Mouse (Mus musculus) G1E (cell line): ENCODE measurements around the gene Gm20458. TPM values are rescaled to one million over a fixed set of nuclear protein-coding genes. Genes with fewer than 3 reads are reported as not detected.

Experiments
- ATAC-seq: 2 replicates; pipeline ENCODE4 v1.8.0; 2016; ENCODE audit warnings: mild to moderate bottlenecking; ENCODE audit not compliant: insufficient number of reproducible peaks, poor library complexity, low FRiP score, severe bottlenecking; ENCODE audit errors: extremely low read depth
- DNase-seq: peaks from one replicate; pipeline ENCODE4 v3.0.0; 2012; ENCODE audit warnings: low spot score
- H3K27me3 ChIP-seq: 2 replicates; pipeline ENCODE4 v1.6.1; 2012; ENCODE audit warnings: mild to moderate bottlenecking, low read length, inconsistent platforms; ENCODE audit not compliant: insufficient read depth
- H3K36me3 ChIP-seq: replicated peaks from 2 replicates; pipeline ENCODE3; 2012; ENCODE audit warnings: mild to moderate bottlenecking, inconsistent platforms
- H3K4me1 ChIP-seq: 2 replicates; pipeline ENCODE4 v1.6.1; 2012; ENCODE audit warnings: low read depth, low read length, inconsistent platforms, mixed read lengths; ENCODE audit not compliant: insufficient read depth
- H3K4me3 ChIP-seq: 2 replicates; pipeline ENCODE4 v1.5.1; 2012; ENCODE audit warnings: low read depth, mild to moderate bottlenecking, inconsistent platforms, low read length, moderate library complexity, mixed read lengths
- H3K9me3 ChIP-seq: replicated peaks from 2 replicates; pipeline ENCODE4 v1.6.1; 2012; ENCODE audit warnings: inconsistent platforms
- CTCF ChIP-seq: IDR thresholded peaks from 2 replicates; pipeline ENCODE4 v1.5.1; 2012; ENCODE audit warnings: low read depth, low read length, inconsistent platforms, mixed read lengths
- GATA1 ChIP-seq: IDR thresholded peaks from 2 replicates; pipeline ENCODE4 v1.6.1; 2012; ENCODE audit warnings: borderline replicate concordance, low read length, inconsistent platforms, mixed read lengths
- GATA2 ChIP-seq: IDR thresholded peaks from 2 replicates; pipeline ENCODE4 v1.6.1; 2012; ENCODE audit warnings: low read depth, low read length, inconsistent platforms, borderline replicate concordance
- POLR2AphosphoS5 ChIP-seq: IDR thresholded peaks from 2 replicates; pipeline ENCODE4 v1.6.1; 2012; ENCODE audit warnings: low read depth, low read length, inconsistent platforms; ENCODE audit not compliant: insufficient replicate concordance
- TAL1 ChIP-seq: conservative IDR thresholded peaks from 2 replicates; pipeline ENCODE4 v1.6.1; 2012; ENCODE audit warnings: low read depth, low read length, inconsistent platforms, mixed read lengths
- polyA plus RNA-seq: library from polyadenylated mRNA; stranded (reverse); fragments of >175 nt; gene quantifications from 2 replicates; pipeline ENCODE4 v1.2.3, GENCODE M21; 2012
- total RNA-seq, 2 experiments: library from RNA; stranded (forward) in 1 of 2; stranded (reverse) in 1 of 2; fragments of 200-1000 nt in 1 of 2; fragments of >200 nt in 1 of 2; fragmentation: Nextera tagmentation in 1 of 2; gene quantifications; 2 replicates each; pipeline ENCODE4 v1.2.3; 2014 to 2017

The Gm20458 gene
- total and polyA plus RNA-seq, 3 experiments: 5.5 to 13.4 TPM; not detected in 1

GRCm38 (mm10) chr2:164454846-164455245 lies 5.9 kb upstream of the Gm20458 start:
- no peaks in the 10 kb centered on the region for H3K9me3 ChIP-seq
- no peak overlapping the region for H3K4me3 ChIP-seq
- ATAC-seq (no peak), DNase-seq (no peak)
- H3K4me1 ChIP-seq: no peaks in the 10 kb centered on the region
- no peaks in the 10 kb centered on the region for H3K36me3 ChIP-seq
- TF ChIP-seq GATA2 (no peak), GATA1 (no peak), CTCF (no peak), TAL1 (no peak), POLR2AphosphoS5 (no peak)
- H3K27me3 ChIP-seq: peaks cover 20% of the 10 kb centered on the region

DNA sequence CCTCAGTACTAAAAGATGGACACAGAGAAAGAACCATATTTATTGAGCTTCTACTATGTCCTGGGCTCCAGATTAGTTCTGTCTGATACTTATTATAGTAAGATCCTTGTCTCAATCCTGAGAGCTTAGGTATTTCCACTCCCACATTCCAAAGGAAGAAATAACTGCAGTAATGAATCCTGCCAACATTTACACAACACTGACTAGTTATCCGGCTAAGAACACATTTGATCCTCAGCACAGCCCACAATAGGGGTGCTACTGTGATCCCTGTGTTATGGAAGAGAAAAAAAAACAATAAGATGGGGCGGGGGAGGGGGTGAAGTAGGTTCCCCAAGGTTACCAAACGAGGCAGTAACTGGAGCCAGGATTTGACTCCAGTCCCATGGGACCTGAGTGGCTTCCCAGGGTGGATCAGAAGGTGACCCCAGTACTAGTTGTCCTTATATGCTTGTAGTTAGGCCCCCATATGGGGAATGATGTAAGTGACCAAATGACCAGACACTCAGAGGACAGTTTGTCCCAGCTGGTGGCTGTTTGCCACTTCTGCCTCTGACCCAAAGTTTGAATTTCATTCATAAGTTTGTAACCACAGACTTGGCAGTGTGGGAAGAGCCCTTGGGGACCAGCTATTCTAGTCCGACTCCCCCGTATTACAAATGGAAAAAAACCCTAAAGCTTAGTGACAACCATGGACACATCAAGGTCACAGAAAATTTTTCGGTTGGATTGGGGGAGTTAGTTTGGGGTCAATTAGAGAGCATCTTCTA lies 5.2 kb upstream of the Gm20458 start:
- H3K9me3 ChIP-seq: no peaks in the 10 kb centered on the region
- no peaks in the 10 kb centered on the region for H3K4me1 ChIP-seq
- no peak overlapping the region for H3K4me3 ChIP-seq
- TF ChIP-seq GATA2 (no peak), CTCF (no peak), TAL1 (no peak), POLR2AphosphoS5 (no peak), GATA1 (no peak)
- peaks cover 20% of the 10 kb centered on the region for H3K27me3 ChIP-seq
- H3K36me3 ChIP-seq: no peaks in the 10 kb centered on the region
- DNase-seq (no peak), ATAC-seq (no peak)

- no peak for TF ChIP-seq GATA1
- no peak for TF ChIP-seq GATA2
- TF ChIP-seq TAL1: no peak
- no peak for TF ChIP-seq POLR2AphosphoS5
- TF ChIP-seq CTCF: no peak
- no peak overlapping the region for H3K4me3 ChIP-seq
- ATAC-seq (no peak), DNase-seq (no peak)
- H3K27me3 ChIP-seq: peaks cover 20% of the 10 kb centered on the region
- no peaks in the 10 kb centered on the region for H3K36me3 ChIP-seq
- H3K4me1 ChIP-seq: no peaks in the 10 kb centered on the region
- H3K9me3 ChIP-seq: no peaks in the 10 kb centered on the region
Observed at GRCm38 (mm10) chr2:164456413-164456812, 4.4 kb upstream of the Gm20458 start.

DNA sequence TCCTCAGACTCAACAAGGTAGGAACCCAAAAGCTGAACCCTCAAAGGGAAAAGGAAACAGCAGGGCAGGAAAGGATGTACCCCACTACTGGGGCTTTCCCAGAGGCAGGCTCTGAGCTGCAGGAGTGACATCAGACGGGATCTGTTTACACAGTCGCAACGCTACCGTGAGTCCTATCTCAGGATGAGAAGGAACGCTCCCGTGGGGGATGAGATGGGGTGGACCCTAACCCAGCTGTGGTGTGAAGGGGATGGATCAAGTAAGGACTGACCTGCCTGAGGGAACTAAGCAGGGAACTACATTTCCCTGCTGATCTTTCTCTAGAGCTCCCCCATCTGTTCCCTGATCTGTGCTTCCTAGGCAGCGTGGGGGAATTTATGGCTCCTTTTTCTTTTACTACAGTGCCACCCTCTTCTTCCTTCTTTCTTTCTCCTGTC lies 3.9 kb upstream of the Gm20458 start, which contains the start of gene Sys1:
TSS of gene Sys1 (plus strand) at position 101 of the 437 bp plus-strand sequence.
- TF ChIP-seq CTCF (no peak), TAL1 (no peak), GATA2 (no peak), GATA1 (no peak), POLR2AphosphoS5 (no peak)
- Histone ChIP-seq H3K36me3 (no peaks in the 10 kb centered on the region), H3K9me3 (no peaks in the 10 kb centered on the region), H3K4me3 (no peak within 1 kb of the TSS), H3K27me3 (peaks cover 20% of the 10 kb centered on the region), H3K4me1 (peaks cover 3% of the 10 kb centered on the region)
- ATAC-seq (no peak), DNase-seq (no peak)

- H3K27me3 ChIP-seq: peaks cover 16% of the 10 kb centered on the region
- ATAC-seq (no peak), DNase-seq (no peak)
- no peaks in the 10 kb centered on the region for H3K9me3 ChIP-seq
- TF ChIP-seq POLR2AphosphoS5: no peak
- no peak for TF ChIP-seq CTCF
- no peak for TF ChIP-seq GATA1
- no peak for TF ChIP-seq GATA2
- no peak for TF ChIP-seq TAL1
- H3K4me3 ChIP-seq: no peak overlapping the region
- H3K4me1 ChIP-seq: peaks cover 11% of the 10 kb centered on the region
- peaks cover 6% of the 10 kb centered on the region for H3K36me3 ChIP-seq
Observed at GRCm38 (mm10) chr2:164457942-164458341, 2.8 kb upstream of the Gm20458 start.

- DNase-seq (no peak), ATAC-seq (no peak)
- TF ChIP-seq CTCF: no peak
- no peak for TF ChIP-seq GATA2
- no peak for TF ChIP-seq GATA1
- no peak for TF ChIP-seq POLR2AphosphoS5
- TF ChIP-seq TAL1: no peak
- Histone ChIP-seq H3K9me3 (no peaks in the 10 kb centered on the region), H3K27me3 (peaks cover 14% of the 10 kb centered on the region), H3K4me1 (peaks cover 17% of the 10 kb centered on the region), H3K4me3 (no peak overlapping the region), H3K36me3 (peaks cover 12% of the 10 kb centered on the region)
Observed at GRCm38 (mm10) chr2:164458535-164458934, 2.2 kb upstream of the Gm20458 start.

- Histone ChIP-seq H3K4me1 (peaks cover 80% of the 10 kb centered on the region), H3K27me3 (no peaks in the 10 kb centered on the region), H3K36me3 (peaks cover 73% of the 10 kb centered on the region), H3K4me3 (no peak overlapping the region), H3K9me3 (no peaks in the 10 kb centered on the region)
- DNase-seq (no peak), ATAC-seq (no peak)
- no peak for TF ChIP-seq GATA2
- TF ChIP-seq GATA1: no peak
- no peak for TF ChIP-seq TAL1
- no peak for TF ChIP-seq CTCF
- no peak for TF ChIP-seq POLR2AphosphoS5
Observed at GRCm38 (mm10) chr2:164465161-164465560, 4.4 kb downstream of the Gm20458 start.
